Mouse (Mus musculus): ENCODE results near the gene Kcnmb4. TPM values are rescaled to one million over a fixed set of nuclear protein-coding genes. Genes with fewer than 3 reads are reported as not detected.

Kcnmb4 gene
- total and polyA plus RNA-seq, 3 experiments, result 0.80 to 1.1 (median 1.0) TPM

- Histone ChIP-seq H3K4me1 (ENCODE audit: control insufficient read depth in 1 of 2, insufficient read depth in 2 of 2) (no peaks in the 10 kb centered on the region), H3K27ac (ENCODE audit: insufficient read depth, low read depth) (no peak overlapping the region), H3K9me3 (replicated peaks; ENCODE audit: low read length) (no peaks in the 10 kb centered on the region), H3K4me3 (replicated peaks in 1 of 3; ENCODE audit: low read depth in 2 of 3, low read length in 2 of 3, poor library complexity in 1 of 3) (no peak overlapping the region), H3K36me3 (replicated peaks in 1 of 2; ENCODE audit: control insufficient read depth in 1 of 2, insufficient read depth in 1 of 2, low read length in 1 of 2) (no peaks in the 10 kb centered on the region), H3K79me2 (replicated peaks; ENCODE audit: control insufficient read depth, extremely low read depth, insufficient read depth, poor library complexity, severe bottlenecking) (no peaks in the 10 kb centered on the region; the same call in 1 of the 2 replicates), H3K27me3 (replicated peaks) (peaks cover 1% of the 10 kb centered on the region), H3K4me2 (ENCODE audit: insufficient read depth, low read depth, poor library complexity, severe bottlenecking) (no peak overlapping the region), H3K9ac (ENCODE audit: insufficient read depth, low read depth) (no peak overlapping the region)
- in situ Hi-C loops (cut with MboI; ENCODE audit: low pct_ligation_motif_present, low pct_unique_long_range_greater_than_20kb, low sequenced_read_pairs), result no loop called here
- DNase-seq (ENCODE audit: extremely low read depth), result no peak
- TF ChIP-seq MAFK (IDR thresholded peaks at IDR 0.05; ENCODE audit: insufficient replicate concordance, low read length) (no peak), E2F4 (IDR thresholded peaks at IDR 0.05; ENCODE audit: insufficient replicate concordance, low read depth, low read length) (no peak), CTCF (conservative IDR thresholded peaks at IDR 0.05 in 1 of 2, IDR thresholded peaks at IDR 0.05 in 1 of 2; ENCODE audit: low read depth in 2 of 2, low read length in 2 of 2) (no peak), SMC3 (IDR thresholded peaks at IDR 0.05; ENCODE audit: low read depth, low read length) (no peak), JUND (conservative IDR thresholded peaks at IDR 0.05; ENCODE audit: low read depth, low read length) (no peak), POLR2A (IDR thresholded peaks at IDR 0.05; ENCODE audit: low read depth, low read length) (no peak), ELF1 (IDR thresholded peaks at IDR 0.05; ENCODE audit: low read depth, low read length) (no peak), NELFE (IDR thresholded peaks at IDR 0.05; ENCODE audit: low read depth, low read length) (no peak), IRF4 (IDR thresholded peaks at IDR 0.05; ENCODE audit: low read depth, low read length) (no peak), MXI1 (IDR thresholded peaks at IDR 0.05; ENCODE audit: low read depth, low read length) (no peak), NRF1 (IDR thresholded peaks at IDR 0.05; ENCODE audit: low read depth, low read length) (no peak), RCOR1 (conservative IDR thresholded peaks at IDR 0.05; ENCODE audit: low read depth, low read length) (no peak), MEF2A (IDR thresholded peaks at IDR 0.05; ENCODE audit: borderline replicate concordance, low read depth, low read length) (no peak), MAZ (IDR thresholded peaks at IDR 0.05; ENCODE audit: low read depth, low read length) (no peak)
- dilution Hi-C loops (cut with MboI; ENCODE audit: extremely low pct_ligation_motif_present, extremely low pct_unique_long_range_greater_than_20kb, low sequenced_read_pairs), result no loop called here
These were observed 55.5 kb downstream of the Kcnmb4 start for GRCm38 (mm10) chr10:116418121-116418726.

DNA sequence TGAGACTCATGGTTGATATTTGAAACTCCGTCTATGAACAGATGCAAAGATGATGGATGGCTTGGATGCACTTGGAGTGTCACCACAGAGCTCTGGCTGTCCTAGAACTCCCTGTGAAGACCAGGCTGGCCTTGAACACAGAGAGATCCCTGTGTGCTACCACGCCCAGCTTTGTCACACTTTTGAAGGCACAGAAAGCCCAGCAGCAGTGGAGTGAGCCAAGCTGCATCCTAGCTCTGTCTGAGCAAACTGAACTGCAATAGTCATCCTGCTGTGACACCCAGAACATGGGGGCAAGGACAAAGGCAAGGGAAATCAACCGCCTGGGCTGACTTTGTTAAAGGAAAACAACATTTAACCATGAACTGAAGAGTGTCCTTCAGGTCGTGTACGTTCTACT lies 57.0 kb downstream of the Kcnmb4 start:
- dilution Hi-C loops (cut with MboI; ENCODE audit: extremely low pct_ligation_motif_present, extremely low pct_unique_long_range_greater_than_20kb, low sequenced_read_pairs) (no loop called here), in situ Hi-C loops (cut with MboI; ENCODE audit: low pct_ligation_motif_present, low pct_unique_long_range_greater_than_20kb, low sequenced_read_pairs) (no loop called here)
- no peaks in the 10 kb centered on the region for H3K36me3 ChIP-seq (replicated peaks in 1 of 2; ENCODE audit: control insufficient read depth in 1 of 2, insufficient read depth in 1 of 2, low read length in 1 of 2)
- H3K4me1 ChIP-seq (ENCODE audit: control insufficient read depth in 1 of 2, insufficient read depth in 2 of 2), result no peaks in the 10 kb centered on the region
- H3K9me3 ChIP-seq (replicated peaks; ENCODE audit: low read length), result no peaks in the 10 kb centered on the region
- H3K9ac ChIP-seq (ENCODE audit: insufficient read depth, low read depth), result no peak overlapping the region
- H3K4me2 ChIP-seq (ENCODE audit: insufficient read depth, low read depth, poor library complexity, severe bottlenecking), result no peak overlapping the region
- no peak overlapping the region for H3K27ac ChIP-seq (ENCODE audit: insufficient read depth, low read depth)
- H3K27me3 ChIP-seq (replicated peaks), result peaks cover 1% of the 10 kb centered on the region
- H3K4me3 ChIP-seq (replicated peaks in 1 of 3; ENCODE audit: low read depth in 2 of 3, low read length in 2 of 3, poor library complexity in 1 of 3), result no peak overlapping the region
- no peak for DNase-seq (ENCODE audit: extremely low read depth)
- no peak for TF ChIP-seq BHLHE40 (IDR thresholded peaks at IDR 0.05; ENCODE audit: low read depth, low read length)
- no peak for TF ChIP-seq MEF2A (IDR thresholded peaks at IDR 0.05; ENCODE audit: borderline replicate concordance, low read depth, low read length)
- TF ChIP-seq MXI1 (IDR thresholded peaks at IDR 0.05; ENCODE audit: low read depth, low read length), result no peak
- no peak for TF ChIP-seq JUN (IDR thresholded peaks at IDR 0.05; ENCODE audit: insufficient read depth, low read depth, low read length)
- no peak for TF ChIP-seq USF2 (conservative IDR thresholded peaks at IDR 0.05; ENCODE audit: low read depth, low read length)
- no peak for TF ChIP-seq IRF4 (IDR thresholded peaks at IDR 0.05; ENCODE audit: low read depth, low read length)
- no peak for TF ChIP-seq MYC (IDR thresholded peaks at IDR 0.05; ENCODE audit: low read depth, low read length)
- TF ChIP-seq TCF12 (IDR thresholded peaks at IDR 0.05; ENCODE audit: low read depth, low read length), result no peak
- no peak for TF ChIP-seq HCFC1 (IDR thresholded peaks at IDR 0.05; ENCODE audit: low read depth, low read length)
- no peak for TF ChIP-seq PAX5 (IDR thresholded peaks at IDR 0.05; ENCODE audit: low read length)
- no peak for TF ChIP-seq POLR2AphosphoS2 (IDR thresholded peaks at IDR 0.05; ENCODE audit: low read depth, low read length)
- TF ChIP-seq ZNF384 (IDR thresholded peaks at IDR 0.05; ENCODE audit: low read depth, low read length), result no peak
- TF ChIP-seq POLR2A (IDR thresholded peaks at IDR 0.05; ENCODE audit: low read depth, low read length), result no peak
- TF ChIP-seq RCOR1 (conservative IDR thresholded peaks at IDR 0.05; ENCODE audit: low read depth, low read length), result no peak
- no peak for TF ChIP-seq CTCF (conservative IDR thresholded peaks at IDR 0.05 in 1 of 2, IDR thresholded peaks at IDR 0.05 in 1 of 2; ENCODE audit: low read depth in 2 of 2, low read length in 2 of 2)
- no peak for TF ChIP-seq E2F4 (IDR thresholded peaks at IDR 0.05; ENCODE audit: insufficient replicate concordance, low read depth, low read length)
- no peaks in the 10 kb centered on the region for H3K79me2 ChIP-seq (replicated peaks; ENCODE audit: control insufficient read depth, extremely low read depth, insufficient read depth, poor library complexity, severe bottlenecking)

All from CH12.LX (cell line).